Mouse (Mus musculus) T-helper 2 cell (primary cell): ENCODE results near the gene Cks2.
"Not testable (repeated sequence)": the region's sequence is repeated elsewhere in the genome, so short reads cannot be mapped to it uniquely, and the experiment has no call there.

Experiments
- in situ Hi-C: fragments of 300-600 bp; cut with MboI, MseI; formaldehyde crosslinking; loops from one replicate; pipeline ENCODE4 v1.15.1; 2025; ENCODE audit warnings: high pct_unique_total_duplicates

The Cks2 gene

GRCm38 (mm10) chr13:51644829-51645789 lies at the start of gene Cks2:
Cks2 (plus strand) TSS chr13:51645232.
- in situ Hi-C loops, result loop anchor here (10.0 kb wide), 1 partner anchor 1730 kb away; the partner anchor contains the start of gene Sptlc1

- in situ Hi-C loops, result no loop called here
Measured at GRCm38 (mm10) chr13:51595404-51595803, 49.6 kb upstream of the Cks2 start.

GRCm38 (mm10) chr13:51598063-51598462 lies 47.0 kb upstream of the Cks2 start:
- in situ Hi-C loops, result no loop called here

GRCm38 (mm10) chr13:51600169-51600568 lies 44.9 kb upstream of the Cks2 start:
- in situ Hi-C loops, result no loop called here

- in situ Hi-C loops, result no loop called here
Measured at GRCm38 (mm10) chr13:51602764-51603163, 42.3 kb upstream of the Cks2 start.

GRCm38 (mm10) chr13:51603221-51603893 lies 41.7 kb upstream of the Cks2 start:
- in situ Hi-C loops, result no loop called here

- in situ Hi-C loops, result no loop called here
Measured at GRCm38 (mm10) chr13:51603894-51604244, 41.2 kb upstream of the Cks2 start.

- in situ Hi-C loops, result no loop called here
Measured at GRCm38 (mm10) chr13:51609231-51609630, 35.8 kb upstream of the Cks2 start.

- in situ Hi-C loops, result no loop called here
Measured at GRCm38 (mm10) chr13:51611060-51611459, 34.0 kb upstream of the Cks2 start.

- in situ Hi-C loops, result no loop called here
Measured at GRCm38 (mm10) chr13:51611500-51611899, 33.5 kb upstream of the Cks2 start.

- in situ Hi-C loops, result no loop called here
Measured at GRCm38 (mm10) chr13:51615815-51616214, 29.2 kb upstream of the Cks2 start.

- in situ Hi-C loops, result no loop called here
Measured at GRCm38 (mm10) chr13:51616417-51617044, 28.5 kb upstream of the Cks2 start.

- in situ Hi-C loops, result no loop called here
Measured at GRCm38 (mm10) chr13:51617306-51617705, 27.7 kb upstream of the Cks2 start.

- in situ Hi-C loops, result no loop called here
Measured at GRCm38 (mm10) chr13:51617861-51618260, 27.2 kb upstream of the Cks2 start.

- in situ Hi-C loops, result no loop called here
Measured at GRCm38 (mm10) chr13:51618602-51619001, 26.4 kb upstream of the Cks2 start.

GRCm38 (mm10) chr13:51622626-51623025 lies 22.4 kb upstream of the Cks2 start:
- in situ Hi-C loops, result no loop called here

GRCm38 (mm10) chr13:51623678-51624077 lies 21.4 kb upstream of the Cks2 start:
- in situ Hi-C loops, result no loop called here

GRCm38 (mm10) chr13:51628273-51628848 lies 16.7 kb upstream of the Cks2 start:
- in situ Hi-C loops, result no loop called here

- in situ Hi-C loops, result no loop called here
Measured at GRCm38 (mm10) chr13:51631354-51631992, 13.6 kb upstream of the Cks2 start.

GRCm38 (mm10) chr13:51632560-51633218 lies 12.3 kb upstream of the Cks2 start:
- in situ Hi-C loops, result no loop called here

- in situ Hi-C loops, result not testable (repeated sequence)
Measured at GRCm38 (mm10) chr13:51635384-51635783, 9.6 kb upstream of the Cks2 start.
